Mouse (Mus musculus) urinary bladder, postnatal 14 days (tissue): ENCODE results near the gene Rab11fip4.
A peak's percentile ranks its signal among the peaks of the same experiment; 100 is the strongest.

ENCODE experiments used
- DNase-seq: peaks from one replicate; pipeline ENCODE4 v3.0.0; 2021; ENCODE audit warnings: low spot score

The Rab11fip4 gene

DNA sequence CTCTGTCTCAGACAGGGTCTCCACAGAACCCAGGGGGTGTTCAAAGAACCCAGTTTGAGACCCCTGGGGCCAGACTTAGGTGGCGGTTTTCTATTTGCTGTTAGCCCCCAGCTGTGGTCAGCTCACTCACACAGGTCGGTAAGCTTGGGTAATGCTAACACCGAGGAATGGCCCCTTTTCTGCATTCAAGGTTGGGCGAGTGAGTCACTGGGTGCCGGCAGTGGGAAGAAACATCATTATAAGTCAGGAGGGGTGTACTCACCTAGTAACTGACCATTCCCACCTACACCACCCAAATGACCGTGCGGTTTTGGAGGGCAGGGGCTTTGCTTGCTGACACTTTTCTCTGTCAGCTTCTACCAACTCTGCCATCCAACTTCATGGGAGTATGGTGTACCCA is 64.6 kb downstream of the Rab11fip4 start:
- DNase-seq, result no peak

DNA sequence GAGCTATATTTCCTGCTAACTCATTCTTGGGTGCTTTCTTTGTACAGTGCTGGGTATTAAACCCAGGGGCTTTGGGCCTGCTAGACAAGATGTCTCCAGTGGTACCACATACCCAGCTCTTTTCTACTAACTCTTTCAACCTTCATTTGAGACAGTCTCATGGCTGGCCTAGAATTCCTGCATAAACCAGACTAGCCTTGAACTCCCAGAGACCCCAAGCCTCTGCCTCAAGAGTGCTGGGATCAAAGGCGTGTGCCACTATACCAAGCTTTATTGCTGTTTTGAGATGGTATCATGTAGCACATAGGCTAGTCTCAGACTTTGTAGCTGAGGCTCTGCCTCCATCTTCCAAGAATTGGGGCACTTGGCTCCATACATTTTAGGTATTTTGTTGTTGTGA is 65.5 kb downstream of the Rab11fip4 start:
- DNase-seq, result no peak

- no peak for DNase-seq
Observed at GRCm38 (mm10) chr11:79657053-79657452, 66.0 kb downstream of the Rab11fip4 start.

- DNase-seq, result no peak
Observed at GRCm38 (mm10) chr11:79658205-79658825, 67.3 kb downstream of the Rab11fip4 start.

DNA sequence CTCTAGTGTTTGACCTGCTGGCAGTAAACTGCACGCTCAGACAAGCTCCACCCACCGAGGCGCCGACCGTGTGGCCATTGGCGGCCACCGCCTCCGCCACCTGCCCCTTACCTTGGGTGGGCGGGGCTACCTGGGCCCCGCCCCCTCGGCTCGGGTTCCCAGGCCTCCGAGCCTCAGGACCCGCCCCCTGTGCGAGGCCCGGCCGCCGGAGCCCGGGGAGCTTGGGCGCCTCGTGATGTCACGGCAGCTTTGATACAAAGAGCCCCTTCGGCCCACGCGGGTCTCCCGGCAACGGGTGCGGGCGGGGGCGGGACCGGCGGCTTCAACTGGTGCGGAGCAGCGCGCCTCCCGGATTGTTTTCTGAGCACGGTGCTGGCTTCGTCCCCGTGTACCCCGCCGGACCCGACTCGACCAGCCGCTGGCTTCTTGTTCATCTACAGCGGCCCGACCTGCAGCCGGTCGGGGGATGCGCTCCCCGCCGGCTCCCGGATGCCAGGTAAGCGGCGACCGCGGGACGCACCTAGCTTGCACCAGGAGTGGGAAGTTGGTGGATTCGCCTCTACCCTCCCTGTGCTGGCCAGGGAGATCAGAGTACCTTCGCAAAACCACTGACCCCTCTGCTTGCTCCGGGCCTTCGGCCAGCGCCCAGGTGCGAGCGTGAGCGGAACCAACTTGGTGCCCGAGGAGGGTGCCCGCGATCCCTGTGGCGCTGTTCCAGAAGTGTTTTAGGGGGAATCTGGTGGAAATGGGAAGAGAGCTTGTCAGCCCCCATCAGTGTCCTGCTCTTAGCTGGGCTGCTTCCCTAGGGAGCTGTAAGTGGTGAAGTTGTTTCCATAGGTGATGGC is 69.6 kb downstream of the Rab11fip4 start:
- peak; percentile 89 for DNase-seq

GRCm38 (mm10) chr11:79661877-79662545 is 71.0 kb downstream of the Rab11fip4 start:
- DNase-seq, result no peak

DNA sequence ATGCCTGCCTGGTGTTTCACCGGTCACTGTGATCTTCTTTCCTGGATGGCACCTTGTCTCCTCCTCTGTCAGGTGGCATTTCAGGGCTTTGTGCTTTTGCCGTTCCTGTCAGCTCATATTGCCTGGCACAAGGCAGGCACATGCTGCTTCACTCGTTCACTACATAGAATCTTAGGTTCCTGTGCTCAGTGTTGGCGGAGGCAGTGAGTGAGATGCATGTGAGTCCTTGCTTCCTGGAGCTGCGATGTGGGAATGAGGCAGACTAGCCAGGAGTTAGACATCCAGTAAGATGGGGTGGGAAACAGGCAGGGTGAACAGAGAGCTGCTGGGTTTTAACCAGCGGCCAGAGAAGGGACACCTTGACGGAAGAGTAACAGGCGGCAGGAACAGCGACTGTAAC is 72.1 kb downstream of the Rab11fip4 start:
- DNase-seq, result no peak

- DNase-seq, result no peak
Observed at GRCm38 (mm10) chr11:79663570-79663969, 72.6 kb downstream of the Rab11fip4 start.

GRCm38 (mm10) chr11:79666544-79666943 is 75.5 kb downstream of the Rab11fip4 start:
- DNase-seq, result peak; percentile 71

DNA sequence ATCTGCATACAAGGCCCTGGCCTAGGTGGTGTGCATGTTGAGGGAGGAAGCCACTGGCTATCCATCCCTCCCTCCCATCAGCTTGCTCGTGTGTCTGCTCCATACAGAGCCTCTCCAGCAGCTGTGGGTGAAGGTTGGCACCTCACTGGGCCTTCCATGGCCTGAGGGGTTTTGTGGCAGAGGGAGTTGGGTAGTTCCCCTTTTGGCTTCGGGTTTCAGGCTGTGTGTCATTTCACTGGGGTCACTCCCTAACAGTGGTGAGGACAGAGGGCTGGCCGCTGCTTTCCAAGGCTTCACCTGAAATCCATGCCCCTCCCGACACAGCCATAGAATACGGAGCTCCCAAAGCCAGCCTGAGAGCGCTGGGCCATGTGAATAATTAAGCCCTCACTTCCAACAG is 78.2 kb downstream of the Rab11fip4 start:
- DNase-seq, result no peak

DNA sequence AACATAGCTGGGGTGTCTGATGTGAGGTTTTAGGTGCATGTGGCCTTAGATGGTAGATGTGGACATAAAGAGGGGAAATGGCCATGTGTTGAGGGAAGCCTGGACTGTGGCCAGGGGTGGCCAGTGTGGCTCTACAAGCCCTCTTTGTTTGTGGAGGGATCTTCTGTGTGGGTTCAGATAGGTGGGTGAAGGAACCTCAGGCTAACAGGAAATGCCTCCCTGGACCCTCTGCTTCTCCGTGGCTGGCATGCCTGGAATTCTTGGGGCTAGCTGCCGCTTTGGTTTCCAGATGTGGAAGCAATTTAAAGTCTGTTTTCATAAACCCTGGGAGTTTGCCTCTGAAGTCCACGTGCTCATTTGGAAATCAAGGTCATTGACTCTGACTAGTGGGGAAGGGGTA is 78.9 kb downstream of the Rab11fip4 start:
- DNase-seq, result no peak

DNA sequence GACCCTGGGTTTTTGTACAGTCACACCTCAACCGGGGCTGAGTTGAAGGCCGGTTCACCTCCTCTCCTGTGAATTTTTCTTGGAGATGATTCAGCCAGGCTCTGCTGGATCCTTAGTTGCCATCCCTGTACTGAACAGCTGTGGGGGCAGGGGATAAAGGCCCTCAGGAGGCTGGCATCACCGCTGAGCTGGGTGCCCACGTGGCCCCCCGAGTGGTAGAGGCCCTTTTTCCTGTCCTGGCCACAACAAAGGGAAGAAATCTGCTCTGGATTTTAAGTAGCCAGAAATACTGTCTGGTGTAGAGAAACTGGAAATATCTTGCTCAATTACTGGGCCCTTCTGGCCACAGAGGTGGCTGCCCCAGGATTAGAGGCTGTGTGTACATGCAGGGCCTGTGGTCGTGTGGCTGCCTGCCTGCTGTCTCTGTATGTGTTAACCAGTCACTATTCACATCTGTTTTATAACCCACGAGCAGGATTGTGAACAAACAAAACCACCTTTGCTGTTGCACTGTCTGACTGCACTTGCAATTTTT is 79.5 kb downstream of the Rab11fip4 start:
- DNase-seq, result no peak

DNA sequence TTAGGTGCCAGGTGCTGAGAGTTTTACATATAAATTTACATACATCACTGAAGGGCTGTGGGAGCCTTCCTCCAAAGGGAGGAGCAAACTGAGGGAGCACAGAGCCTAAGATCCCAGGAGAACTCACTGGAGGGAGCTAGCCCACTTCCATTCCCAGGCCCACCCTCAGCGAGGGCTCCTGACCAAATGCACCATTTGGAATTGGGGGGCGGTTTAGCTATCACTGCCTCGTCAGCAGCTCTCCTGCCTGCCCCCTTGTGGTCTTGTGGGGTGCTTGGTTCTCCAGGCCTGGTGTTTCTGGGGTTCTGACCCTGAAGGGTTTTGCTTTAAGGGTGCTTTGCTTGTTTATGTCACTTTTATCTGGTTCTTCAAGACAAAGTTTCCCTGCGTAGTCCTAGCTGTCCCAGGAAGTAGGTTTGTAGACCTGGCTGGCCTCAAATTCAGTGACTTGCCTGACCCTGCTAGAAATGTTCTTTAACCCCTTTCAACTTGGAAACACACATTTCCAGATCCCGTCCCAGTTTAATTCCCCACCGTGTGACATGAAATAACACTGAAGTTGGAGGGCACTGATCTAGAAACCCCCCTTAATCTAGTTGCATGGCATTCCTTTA is 80.8 kb downstream of the Rab11fip4 start:
- DNase-seq, result peak; percentile 45

DNA sequence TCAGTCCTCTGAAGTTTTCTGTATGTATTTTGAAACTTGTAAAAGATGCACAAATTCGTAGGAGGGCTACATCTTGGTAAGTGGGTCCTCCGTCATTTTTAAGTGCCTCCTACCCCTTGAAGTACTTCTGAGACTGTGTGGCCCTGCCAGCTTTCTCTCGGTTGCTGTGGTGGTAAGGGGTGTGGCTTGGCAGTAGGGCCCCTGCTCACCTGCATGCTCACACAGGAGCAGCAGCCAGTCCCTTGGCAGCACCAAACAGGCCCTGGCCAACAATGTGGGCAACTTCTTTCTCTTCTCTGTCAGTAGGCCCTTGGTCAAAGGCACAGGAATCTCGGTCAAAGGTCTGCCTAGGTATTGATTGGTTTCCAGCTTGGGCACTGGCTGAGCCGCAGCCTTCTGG is 82.1 kb downstream of the Rab11fip4 start:
- no peak for DNase-seq

GRCm38 (mm10) chr11:79673717-79674116 is 82.7 kb downstream of the Rab11fip4 start:
- DNase-seq, result no peak

- DNase-seq, result no peak
Observed at GRCm38 (mm10) chr11:79674231-79674630, 83.2 kb downstream of the Rab11fip4 start.

- DNase-seq, result no peak
Observed at GRCm38 (mm10) chr11:79674632-79675031, 83.6 kb downstream of the Rab11fip4 start.

GRCm38 (mm10) chr11:79675285-79675684 is 84.3 kb downstream of the Rab11fip4 start:
- DNase-seq, result no peak

GRCm38 (mm10) chr11:79675994-79676393 is 85.0 kb downstream of the Rab11fip4 start:
- no peak for DNase-seq

GRCm38 (mm10) chr11:79676483-79676967 is 85.5 kb downstream of the Rab11fip4 start:
- DNase-seq, result no peak

DNA sequence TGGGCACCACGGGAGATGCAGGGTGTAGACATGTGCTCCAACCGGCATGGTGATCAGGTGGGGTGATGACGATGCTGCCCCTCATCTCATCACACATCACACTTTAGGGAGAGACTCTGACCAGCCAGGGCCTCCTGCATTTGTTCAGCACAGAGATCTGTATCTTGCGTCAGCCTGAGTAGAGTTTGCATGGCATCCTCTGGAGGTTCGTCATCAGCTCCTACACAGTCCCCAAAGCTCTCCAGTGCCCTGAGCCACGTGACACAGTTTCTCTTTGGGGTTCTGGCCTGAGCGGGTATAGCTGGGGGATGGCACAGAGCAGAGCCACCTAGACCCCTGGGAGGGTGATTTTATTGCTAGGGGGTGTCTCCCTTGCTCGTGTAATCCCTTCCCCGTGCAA is 86.4 kb downstream of the Rab11fip4 start:
- no peak for DNase-seq
